Mouse (Mus musculus) bone marrow, adult 2 months (tissue): ENCODE results near the gene Eipr1.

ENCODE experiments used
- CTCF ChIP-seq: fragments of 200-500 bp; IDR thresholded peaks from 2 replicates; pipeline ENCODE4 v1.5.1; 2011; ENCODE audit warnings: low read length, control low read depth; ENCODE audit not compliant: control insufficient read depth, insufficient read depth
- POLR2A ChIP-seq: fragments of 200-500 bp; IDR thresholded peaks from 2 replicates; pipeline ENCODE4 v1.6.1; 2011; ENCODE audit warnings: low read depth, mild to moderate bottlenecking, control low read depth, low read length, borderline replicate concordance; ENCODE audit not compliant: control insufficient read depth

DNA sequence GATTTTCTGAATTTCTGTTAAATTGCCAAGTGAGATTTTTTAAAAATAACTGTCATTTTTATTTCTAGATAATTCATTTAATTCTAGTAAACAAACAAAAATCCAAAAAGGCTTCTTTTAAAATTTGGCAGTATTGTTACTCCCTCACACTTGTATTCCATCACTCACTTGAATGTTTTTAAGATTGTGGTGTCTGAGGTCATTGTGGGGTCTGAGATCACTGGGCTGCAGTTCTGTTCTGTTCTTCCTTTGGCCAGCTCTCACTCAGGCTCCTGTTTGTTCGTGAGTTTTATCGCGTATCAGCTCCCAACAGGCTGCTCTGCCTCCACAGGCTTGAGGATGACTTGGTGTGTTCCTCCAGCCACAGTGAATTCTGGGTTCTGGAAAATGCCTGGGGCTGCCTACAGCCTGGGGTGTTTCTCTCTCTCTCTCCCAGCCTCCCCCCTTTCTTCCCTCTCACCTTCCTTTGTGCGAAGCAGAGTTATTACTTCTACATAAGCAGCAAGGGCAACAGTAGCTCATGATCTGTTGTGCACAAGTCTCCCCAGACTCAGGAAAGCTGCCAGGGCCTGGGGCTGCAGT lies 58.2 kb downstream of the Eipr1 start:
- no peak for TF ChIP-seq CTCF
- no peak for TF ChIP-seq POLR2A
